Mouse (Mus musculus): ENCODE results near the gene Srrd. TPM values are rescaled to one million over a fixed set of nuclear protein-coding genes. Genes with fewer than 3 reads are reported as not detected.

Gene Srrd
- polyA plus RNA-seq, 1 experiment from 2014 or later, result 36.5 TPM

DNA sequence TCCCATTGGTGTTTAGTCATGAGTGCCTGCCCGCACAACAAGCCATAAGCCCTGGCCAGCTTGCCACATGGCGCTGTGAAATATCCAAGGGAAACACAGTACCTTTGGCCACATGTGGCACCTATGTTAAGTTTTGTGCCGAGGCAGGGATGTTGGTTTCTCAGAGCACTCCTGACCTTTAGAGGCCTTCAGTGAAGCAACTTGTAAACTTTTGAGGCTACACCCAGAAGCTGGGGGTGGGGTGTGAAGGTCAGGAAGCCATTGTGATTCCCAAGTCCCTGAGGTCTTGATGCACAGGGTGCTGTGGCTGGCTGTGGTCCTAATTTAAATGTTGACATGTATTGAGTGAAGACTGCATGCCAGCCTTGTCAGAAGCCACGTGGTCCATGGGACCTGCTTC is 43.4 kb downstream of the Srrd start:
- Histone ChIP-seq H3K9me3 (ENCODE audit: control insufficient read depth, low read length) (no peaks in the 10 kb centered on the region), H3K27me3 (replicated peaks; ENCODE audit: control insufficient read depth, insufficient read depth, low read length) (no peaks in the 10 kb centered on the region), H3K27ac (ENCODE audit: low read depth, low read length) (peak overlapping the region; percentile 81; the same call in 1 of the 2 replicates), H3K4me1 (replicated peaks; ENCODE audit: control insufficient read depth, insufficient read depth, low read length) (peaks cover 63% of the 10 kb centered on the region), H3K9ac (ENCODE audit: low read depth, low read length) (peak overlapping the region; percentile 25; the same call in 1 of the 2 replicates), H3K4me3 (ENCODE audit: low read depth, low read length) (no peak overlapping the region), H3K4me2 (no peak overlapping the region), H3K36me3 (ENCODE audit: control insufficient read depth, insufficient read depth, low read length) (0 out of 2 replicates have a peak, but pooled peaks cover 2% of the 10 kb centered on the region)
- no peak for ATAC-seq (replicated peaks; ENCODE audit: low FRiP score)
- 79% methylated on average over 4 of the region's 4 CpGs for WGBS
- DNase-seq (ENCODE audit: low spot score), result no peak

DNA sequence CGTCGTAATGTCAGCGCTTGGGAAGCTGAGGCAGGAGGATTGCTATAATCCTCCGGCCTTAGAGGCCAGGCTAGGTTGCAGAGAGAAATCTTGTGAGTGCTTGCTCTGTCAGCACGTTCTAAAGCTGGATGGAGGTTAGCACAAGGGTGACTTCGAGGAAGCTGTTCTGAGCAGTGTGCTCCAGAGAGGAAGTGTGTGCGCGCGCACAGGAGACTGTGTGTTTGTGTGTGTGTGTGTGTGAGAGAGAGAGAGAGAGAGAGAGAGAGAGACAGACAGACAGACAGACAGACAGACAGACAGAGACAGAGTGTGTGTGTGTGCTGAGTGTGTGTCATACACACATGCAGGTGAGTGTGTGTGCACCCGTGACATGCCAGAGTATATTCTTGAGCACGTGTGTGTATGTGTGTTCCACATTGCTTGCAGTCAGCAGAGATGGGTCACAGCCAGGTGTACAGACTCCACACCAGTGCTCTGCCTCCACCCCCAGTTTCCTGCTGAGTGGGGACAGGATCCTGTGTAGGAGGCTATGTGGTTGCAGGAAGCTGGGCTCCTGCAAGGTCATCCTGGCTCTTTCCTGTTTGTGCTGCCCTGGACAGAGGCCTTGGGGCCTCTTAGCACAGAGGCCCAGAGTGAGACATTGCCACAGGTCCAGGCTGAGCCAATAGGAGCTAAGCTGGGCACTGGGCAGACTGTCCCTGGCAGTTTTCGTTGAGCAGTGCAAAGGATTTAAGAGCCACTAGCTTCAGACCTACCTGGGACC is 44.4 kb downstream of the Srrd start:
- WGBS, result 65% methylated on average over 12 of the region's 12 CpGs
- peak overlapping the region; percentile 26; the same call in 1 of the 2 replicates for H3K9ac ChIP-seq (ENCODE audit: low read depth, low read length)
- H3K27ac ChIP-seq (ENCODE audit: low read depth, low read length), result peak overlapping the region; percentile 81
- no peak overlapping the region for H3K4me3 ChIP-seq (ENCODE audit: low read depth, low read length)
- no peaks in the 10 kb centered on the region for H3K27me3 ChIP-seq (replicated peaks; ENCODE audit: control insufficient read depth, insufficient read depth, low read length)
- ATAC-seq (replicated peaks; ENCODE audit: low FRiP score), result no peak; the same call in 1 of the 2 replicates
- H3K4me1 ChIP-seq (replicated peaks; ENCODE audit: control insufficient read depth, insufficient read depth, low read length), result peaks cover 73% of the 10 kb centered on the region
- H3K9me3 ChIP-seq (ENCODE audit: control insufficient read depth, low read length), result no peaks in the 10 kb centered on the region
- 0 out of 2 replicates have a peak, but pooled peaks cover 2% of the 10 kb centered on the region for H3K36me3 ChIP-seq (ENCODE audit: control insufficient read depth, insufficient read depth, low read length)
- no peak for DNase-seq (ENCODE audit: low spot score)
- no peak overlapping the region for H3K4me2 ChIP-seq

DNA sequence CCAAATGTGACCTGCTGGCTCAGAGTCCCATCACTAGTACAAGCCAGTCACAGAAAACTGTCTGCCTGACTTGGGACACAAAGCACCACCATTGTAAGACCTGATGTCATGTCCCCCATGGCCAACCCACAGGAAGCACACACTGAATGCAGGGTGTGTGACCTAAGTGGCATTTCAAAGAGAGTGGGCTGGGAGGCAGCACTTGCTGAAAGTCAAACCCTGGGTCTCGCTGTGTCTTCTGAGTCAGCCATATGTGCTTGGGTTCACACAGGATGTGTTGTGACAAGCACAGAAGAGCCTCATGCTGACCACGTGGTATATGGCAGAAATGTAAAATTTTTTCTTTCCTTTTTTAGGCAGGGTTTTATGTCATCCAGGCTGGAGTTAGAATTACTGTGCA is 45.6 kb downstream of the Srrd start:
- Histone ChIP-seq H3K27ac (ENCODE audit: low read depth, low read length) (peak overlapping the region; percentile 81), H3K4me2 (no peak overlapping the region), H3K36me3 (ENCODE audit: control insufficient read depth, insufficient read depth, low read length) (0 out of 2 replicates have a peak, but pooled peaks cover 2% of the 10 kb centered on the region), H3K27me3 (replicated peaks; ENCODE audit: control insufficient read depth, insufficient read depth, low read length) (no peaks in the 10 kb centered on the region), H3K9ac (ENCODE audit: low read depth, low read length) (peak overlapping the region; percentile 36; the same call in 1 of the 2 replicates), H3K4me3 (ENCODE audit: low read depth, low read length) (no peak overlapping the region), H3K4me1 (replicated peaks; ENCODE audit: control insufficient read depth, insufficient read depth, low read length) (peaks cover 70% of the 10 kb centered on the region), H3K9me3 (ENCODE audit: control insufficient read depth, low read length) (no peaks in the 10 kb centered on the region)
- DNase-seq (ENCODE audit: low spot score) (no peak), ATAC-seq (replicated peaks; ENCODE audit: low FRiP score) (no peak)
- 73% methylated on average over 2 of the region's 2 CpGs for WGBS

DNA sequence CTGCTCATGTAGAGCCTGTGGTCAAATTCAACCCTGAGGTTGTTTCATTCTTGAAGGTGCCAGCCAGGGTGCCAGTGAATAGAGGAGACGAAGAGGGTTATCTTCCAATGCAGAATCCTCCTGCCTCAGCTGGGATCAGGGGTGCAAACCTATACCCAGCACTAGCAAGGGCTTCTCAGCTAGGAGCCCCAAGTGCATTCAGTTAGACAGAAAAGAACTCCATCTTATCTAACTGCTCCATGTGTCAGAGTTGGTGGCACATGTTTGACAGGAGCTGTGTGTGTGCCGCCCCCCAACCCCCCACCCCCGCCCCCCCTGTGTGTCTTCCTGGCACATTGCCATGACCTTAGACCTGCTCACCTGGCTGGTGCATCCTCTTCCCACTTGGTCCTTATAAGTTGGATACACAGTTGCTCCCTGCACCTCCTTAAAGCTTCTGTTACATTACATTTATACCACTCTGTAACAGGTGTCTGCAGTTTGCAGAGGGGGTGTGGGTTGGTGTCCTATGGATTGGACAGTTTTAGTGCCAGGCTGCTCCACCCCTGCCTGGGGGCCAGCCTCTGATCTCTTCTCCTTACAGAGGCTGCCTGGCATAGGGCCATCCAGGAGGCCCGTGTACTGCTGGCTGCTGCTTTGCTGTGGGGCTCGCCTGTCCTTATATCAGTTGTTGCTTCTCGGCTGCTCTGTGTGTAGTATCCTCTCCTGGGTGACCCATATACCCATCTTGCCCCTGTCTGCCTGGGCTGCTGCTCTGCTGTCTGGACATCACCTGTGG is 46.2 kb downstream of the Srrd start:
- peak overlapping the region; percentile 38; the same call in 1 of the 2 replicates for H3K9ac ChIP-seq (ENCODE audit: low read depth, low read length)
- DNase-seq (ENCODE audit: low spot score) (no peak), ATAC-seq (replicated peaks; ENCODE audit: low FRiP score) (peak; percentile 78)
- H3K4me2 ChIP-seq, result peak overlapping the region; percentile 37
- H3K4me1 ChIP-seq (replicated peaks; ENCODE audit: control insufficient read depth, insufficient read depth, low read length), result peaks cover 69% of the 10 kb centered on the region
- H3K36me3 ChIP-seq (ENCODE audit: control insufficient read depth, insufficient read depth, low read length), result 0 out of 2 replicates have a peak, but pooled peaks cover 2% of the 10 kb centered on the region
- H3K27ac ChIP-seq (ENCODE audit: low read depth, low read length), result peak overlapping the region; percentile 81
- no peaks in the 10 kb centered on the region for H3K9me3 ChIP-seq (ENCODE audit: control insufficient read depth, low read length)
- WGBS, result 49% methylated on average over 6 of the region's 6 CpGs
- no peak overlapping the region for H3K4me3 ChIP-seq (ENCODE audit: low read depth, low read length)
- H3K27me3 ChIP-seq (replicated peaks; ENCODE audit: control insufficient read depth, insufficient read depth, low read length), result no peaks in the 10 kb centered on the region

DNA sequence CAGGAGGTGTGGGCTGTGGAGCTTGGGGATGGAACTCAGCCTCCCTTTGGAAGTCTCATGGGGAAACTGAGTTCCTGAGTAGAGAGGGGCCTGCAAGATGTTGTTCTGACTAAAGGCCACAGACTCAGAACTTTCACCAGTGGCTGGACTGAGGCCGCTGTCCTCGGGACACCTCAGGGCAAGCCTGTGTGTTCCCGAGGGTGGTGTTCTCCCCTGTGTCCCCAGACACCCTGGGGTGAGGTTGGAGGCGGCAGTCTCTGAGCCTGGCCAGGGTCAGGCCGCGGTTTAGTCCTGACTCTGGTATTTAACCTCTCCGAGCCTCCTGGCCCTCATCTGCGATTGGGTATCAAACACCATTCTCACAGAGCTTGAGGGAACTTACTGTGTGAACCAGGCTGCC is 47.3 kb downstream of the Srrd start:
- WGBS, result 69% methylated on average over 8 of the region's 8 CpGs
- Histone ChIP-seq H3K27me3 (replicated peaks; ENCODE audit: control insufficient read depth, insufficient read depth, low read length) (no peaks in the 10 kb centered on the region), H3K9me3 (ENCODE audit: control insufficient read depth, low read length) (no peaks in the 10 kb centered on the region), H3K9ac (ENCODE audit: low read depth, low read length) (peak overlapping the region; percentile 56), H3K4me2 (peak overlapping the region; percentile 37; the same call in 1 of the 2 replicates), H3K27ac (ENCODE audit: low read depth, low read length) (peak overlapping the region; percentile 81), H3K36me3 (ENCODE audit: control insufficient read depth, insufficient read depth, low read length) (0 out of 2 replicates have a peak, but pooled peaks cover 2% of the 10 kb centered on the region), H3K4me3 (ENCODE audit: low read depth, low read length) (no peak overlapping the region; the same call in 1 of the 2 replicates), H3K4me1 (replicated peaks; ENCODE audit: control insufficient read depth, insufficient read depth, low read length) (peaks cover 69% of the 10 kb centered on the region)
- no peak for DNase-seq (ENCODE audit: low spot score)
- no peak for ATAC-seq (replicated peaks; ENCODE audit: low FRiP score)

DNA sequence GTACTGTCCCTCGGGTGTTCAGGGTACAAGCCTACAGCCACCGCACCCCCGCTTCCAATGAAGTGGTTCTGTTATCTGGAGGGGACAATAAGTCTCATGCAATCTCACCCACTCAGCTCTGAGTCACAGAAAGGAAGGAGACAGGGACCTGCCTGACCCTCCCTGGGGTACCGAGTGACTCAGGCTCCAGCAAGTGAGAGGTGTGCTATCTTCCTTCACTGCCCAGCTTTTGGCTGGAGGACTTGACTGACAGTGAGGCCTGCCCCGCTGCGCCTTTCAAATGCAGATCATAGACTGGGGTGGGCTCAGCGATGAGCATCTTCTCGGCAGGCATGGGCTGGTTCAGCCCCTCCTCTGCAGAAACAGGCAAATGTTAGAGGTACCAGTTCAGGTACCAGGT is 47.7 kb downstream of the Srrd start:
- Histone ChIP-seq H3K9me3 (ENCODE audit: control insufficient read depth, low read length) (no peaks in the 10 kb centered on the region), H3K27me3 (replicated peaks; ENCODE audit: control insufficient read depth, insufficient read depth, low read length) (no peaks in the 10 kb centered on the region), H3K9ac (ENCODE audit: low read depth, low read length) (peak overlapping the region; percentile 56), H3K4me1 (replicated peaks; ENCODE audit: control insufficient read depth, insufficient read depth, low read length) (peaks cover 69% of the 10 kb centered on the region), H3K4me3 (ENCODE audit: low read depth, low read length) (no peak overlapping the region; the same call in 1 of the 2 replicates), H3K36me3 (ENCODE audit: control insufficient read depth, insufficient read depth, low read length) (0 out of 2 replicates have a peak, but pooled peaks cover 2% of the 10 kb centered on the region), H3K27ac (ENCODE audit: low read depth, low read length) (peak overlapping the region; percentile 81), H3K4me2 (peak overlapping the region; percentile 37; the same call in 1 of the 2 replicates)
- 31% methylated on average over 8 of the region's 8 CpGs for WGBS
- ATAC-seq (replicated peaks; ENCODE audit: low FRiP score), result peak; percentile 57
- no peak for DNase-seq (ENCODE audit: low spot score)

DNA sequence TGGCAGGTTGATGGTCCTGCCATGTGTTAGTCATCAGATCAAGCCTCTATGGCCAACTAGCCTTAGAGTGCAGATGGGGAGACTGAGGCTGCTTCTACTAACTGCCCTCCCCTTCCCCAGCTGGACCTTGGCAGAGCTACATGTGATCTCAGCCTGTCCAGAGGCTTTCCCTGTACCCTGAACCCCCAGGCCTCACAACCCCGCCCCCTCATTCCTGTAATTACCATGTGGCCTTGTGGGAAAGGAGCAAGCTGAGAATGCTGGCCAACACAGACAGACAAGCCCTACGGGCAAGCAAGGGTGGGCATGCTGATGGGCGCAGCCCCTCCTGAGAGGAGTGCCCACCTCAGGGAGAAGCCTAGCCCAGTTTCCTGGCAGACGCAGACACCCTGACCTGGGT is 48.1 kb downstream of the Srrd start:
- no peak for ATAC-seq (replicated peaks; ENCODE audit: low FRiP score)
- Histone ChIP-seq H3K36me3 (ENCODE audit: control insufficient read depth, insufficient read depth, low read length) (0 out of 2 replicates have a peak, but pooled peaks cover 2% of the 10 kb centered on the region), H3K27ac (ENCODE audit: low read depth, low read length) (peak overlapping the region; percentile 22), H3K9me3 (ENCODE audit: control insufficient read depth, low read length) (no peaks in the 10 kb centered on the region), H3K4me3 (ENCODE audit: low read depth, low read length) (no peak overlapping the region), H3K27me3 (replicated peaks; ENCODE audit: control insufficient read depth, insufficient read depth, low read length) (no peaks in the 10 kb centered on the region), H3K9ac (ENCODE audit: low read depth, low read length) (peak overlapping the region; percentile 56; the same call in 1 of the 2 replicates), H3K4me1 (replicated peaks; ENCODE audit: control insufficient read depth, insufficient read depth, low read length) (peaks cover 67% of the 10 kb centered on the region), H3K4me2 (no peak overlapping the region; the same call in 1 of the 2 replicates)
- WGBS, result 69% methylated on average over 4 of the region's 4 CpGs
- no peak for DNase-seq (ENCODE audit: low spot score)

DNA sequence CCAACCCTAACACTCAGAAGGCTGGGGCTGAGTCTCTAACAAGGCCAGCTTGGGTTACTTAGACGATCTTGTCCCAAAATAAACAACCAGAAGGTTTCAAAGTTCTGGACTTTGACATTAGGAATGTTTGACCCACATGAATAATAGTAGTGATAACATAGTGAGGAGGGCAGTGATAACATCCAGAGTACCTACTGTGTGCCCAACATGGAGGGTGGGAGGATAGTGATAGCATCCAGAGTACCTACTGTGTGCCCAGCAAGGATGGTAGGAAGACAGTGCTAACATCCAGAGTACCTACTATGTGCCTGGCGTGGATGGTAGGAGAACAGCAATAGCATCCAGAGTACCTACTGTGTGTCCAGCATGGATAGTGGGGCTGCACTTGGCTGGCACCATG is 49.0 kb downstream of the Srrd start:
- Histone ChIP-seq H3K27ac (ENCODE audit: low read depth, low read length) (0 out of 2 replicates have a peak overlapping the region, but pooled peaks have one; percentile 5), H3K4me1 (replicated peaks; ENCODE audit: control insufficient read depth, insufficient read depth, low read length) (peaks cover 60% of the 10 kb centered on the region), H3K4me3 (ENCODE audit: low read depth, low read length) (no peak overlapping the region), H3K9ac (ENCODE audit: low read depth, low read length) (no peak overlapping the region), H3K27me3 (replicated peaks; ENCODE audit: control insufficient read depth, insufficient read depth, low read length) (no peaks in the 10 kb centered on the region), H3K36me3 (ENCODE audit: control insufficient read depth, insufficient read depth, low read length) (0 out of 2 replicates have a peak, but pooled peaks cover 2% of the 10 kb centered on the region), H3K9me3 (ENCODE audit: control insufficient read depth, low read length) (no peaks in the 10 kb centered on the region), H3K4me2 (no peak overlapping the region)
- ATAC-seq (replicated peaks; ENCODE audit: low FRiP score), result no peak
- DNase-seq (ENCODE audit: low spot score), result no peak
- 67% methylated on average over 2 of the region's 2 CpGs for WGBS

Measured in liver, embryonic 11.5 days (tissue).